Mouse (Mus musculus) liver, adult (tissue): ENCODE measurements around the gene Zdhhc20.

Experiments used
- GATA4 ChIP-seq: IDR thresholded peaks from 2 replicates; pipeline ENCODE4 v1.6.1; 2014; ENCODE audit warnings: mild to moderate bottlenecking, low read length; ENCODE audit not compliant: insufficient replicate concordance

Zdhhc20 gene

DNA sequence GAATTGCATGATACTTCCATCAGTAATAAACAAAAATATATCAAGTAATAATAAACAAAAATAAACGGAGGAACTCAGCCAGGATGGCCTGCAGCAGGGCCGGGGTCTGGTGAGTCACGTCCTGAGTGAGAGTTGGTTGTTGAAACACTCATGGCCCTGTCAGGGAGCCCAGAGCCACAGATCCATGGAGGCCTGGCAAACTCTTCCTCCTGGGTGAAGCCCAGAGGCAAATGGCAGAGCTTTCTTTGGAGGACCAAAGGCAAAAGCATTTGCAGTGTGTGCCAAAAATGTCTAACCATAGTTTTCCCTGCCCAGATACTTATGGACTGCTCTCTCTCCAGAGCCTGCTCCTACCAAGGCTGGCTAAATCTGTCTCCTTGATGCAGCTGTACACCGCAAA lies 98.9 kb downstream of the Zdhhc20 start:
- no peak for TF ChIP-seq GATA4

DNA sequence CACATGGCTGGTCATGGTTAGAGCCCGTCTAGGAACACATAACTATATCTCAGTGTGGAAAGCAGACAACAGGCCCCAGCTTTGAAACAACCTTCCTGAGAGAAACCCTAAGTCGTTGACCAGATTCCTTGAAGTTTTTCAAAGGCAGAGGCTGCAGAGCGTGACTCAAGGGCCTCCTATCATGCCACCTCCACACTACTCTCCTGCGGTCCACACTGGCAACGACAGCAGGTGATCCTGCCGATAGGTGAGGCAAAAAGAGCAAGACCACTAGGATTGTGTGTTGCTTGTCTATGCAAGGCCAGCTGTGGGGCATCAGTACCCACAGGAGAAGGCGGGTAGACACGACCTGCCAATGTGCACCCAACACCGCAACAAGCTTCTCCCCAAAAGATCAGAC lies 100.3 kb downstream of the Zdhhc20 start:
- no peak for TF ChIP-seq GATA4

- TF ChIP-seq GATA4: no peak
Observed at GRCm38 (mm10) chr14:57789311-57789710, 100.8 kb downstream of the Zdhhc20 start.

DNA sequence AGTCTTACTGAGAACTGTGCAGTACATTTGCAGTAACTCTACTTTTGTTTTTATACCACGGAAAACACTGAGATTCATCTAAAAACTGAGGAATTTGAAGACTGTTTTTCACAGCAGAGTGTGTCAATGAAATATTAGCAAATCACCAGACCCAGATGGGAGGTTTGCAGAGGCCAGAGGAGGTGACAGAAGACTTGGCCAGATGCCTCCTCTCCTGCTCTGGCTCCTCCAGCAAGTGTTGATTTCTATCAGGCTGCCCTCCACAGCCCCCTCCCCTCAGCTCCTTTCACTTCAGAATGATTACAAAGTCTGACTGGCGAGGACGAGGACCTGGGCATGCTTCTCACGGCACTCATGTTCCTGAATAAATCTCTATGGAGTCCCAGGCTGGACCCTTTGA lies 102.7 kb downstream of the Zdhhc20 start:
- no peak for TF ChIP-seq GATA4
